Mouse (Mus musculus): Measurements from ENCODE around the gene Tor1aip2. TPM values are rescaled to one million over a fixed set of nuclear protein-coding genes. Genes with fewer than 3 reads are reported as not detected.
"Not testable (repeated sequence)": the region's sequence is repeated elsewhere in the genome, so short reads cannot be mapped to it uniquely, and the experiment has no call there.

Gene Tor1aip2
- polyA plus RNA-seq, 1 experiment from 2014 or later = 67.0 TPM

DNA sequence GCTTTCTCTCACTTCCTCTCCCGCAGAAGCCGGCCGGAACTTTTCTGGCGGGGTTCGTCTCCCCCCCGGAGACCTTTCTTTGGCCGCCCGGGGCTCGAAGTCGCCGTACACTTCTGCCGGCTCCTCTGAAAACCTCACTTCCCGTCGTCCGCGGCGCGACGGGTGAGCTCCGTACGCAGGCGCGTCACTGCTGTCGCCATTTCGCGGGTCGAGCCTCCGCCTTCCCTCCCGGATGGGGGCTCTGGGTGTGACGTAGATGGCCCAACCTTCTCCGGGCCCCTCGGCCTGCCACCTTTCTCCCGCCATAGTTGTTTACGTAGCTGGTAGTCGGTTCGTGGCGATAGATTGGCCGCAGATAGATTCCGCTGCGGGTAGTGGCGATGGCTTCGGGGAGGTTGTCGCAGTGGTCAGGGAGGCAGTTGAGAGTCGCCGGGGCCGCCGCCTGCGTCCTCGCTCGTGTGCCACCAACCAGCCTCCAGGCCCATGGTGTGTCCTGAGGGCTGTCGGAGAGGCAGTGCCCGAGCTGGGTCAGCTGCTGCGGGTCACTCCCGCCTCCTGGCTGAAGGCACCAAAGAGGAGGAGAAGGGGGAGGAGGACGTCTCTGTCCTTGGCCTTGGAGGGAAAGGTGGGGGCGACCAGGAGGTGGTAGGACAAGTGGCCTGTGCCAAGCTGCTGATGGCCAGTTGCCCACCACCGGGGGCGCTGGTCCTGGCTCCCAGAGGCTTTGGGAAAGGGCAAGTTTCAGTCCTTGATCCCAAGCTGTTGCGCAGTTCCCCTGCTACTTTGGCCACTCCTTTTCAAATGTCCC lies 931 bp downstream of the Tor1aip2 start, which contains the start of gene Tor1aip1:
TSS of gene Tor1aip1 (minus strand) at position 551 of the 808 bp plus-strand sequence.
- DNase-seq (ENCODE audit: low spot score) = peak; percentile 97
- H3K4me2 ChIP-seq (replicated peaks; ENCODE audit: low read depth) = peak within 1 kb of the TSS; percentile 63
- H3K9me3 ChIP-seq (ENCODE audit: control insufficient read depth, low read length) = no peaks in the 10 kb centered on the region
- no peaks in the 10 kb centered on the region for H3K27me3 ChIP-seq (ENCODE audit: control insufficient read depth, insufficient read depth, low read length)
- H3K9ac ChIP-seq (ENCODE audit: low read length) = peak within 1 kb of the TSS; percentile 94
- peak; percentile 94 for ATAC-seq (ENCODE audit: low FRiP score, low TSS enrichment)
- H3K36me3 ChIP-seq (ENCODE audit: control insufficient read depth, insufficient read depth, low read length) = peaks cover 7% of the 10 kb centered on the region
- H3K27ac ChIP-seq (replicated peaks) = peak within 1 kb of the TSS; percentile 100
- peak within 1 kb of the TSS; percentile 82 for H3K4me3 ChIP-seq (ENCODE audit: low read depth, low read length)
- H3K4me1 ChIP-seq (replicated peaks; ENCODE audit: control insufficient read depth, insufficient read depth) = peaks cover 3% of the 10 kb centered on the region; the same call in 1 of the 2 replicates
- WGBS = under 1% methylated on average over 58 of the region's 59 CpGs
- TF ChIP-seq EP300 (optimal IDR thresholded peaks at IDR 0.05) (peak; percentile 75), CTCF (IDR thresholded peaks at IDR 0.05; ENCODE audit: low read depth) (peak; percentile 85)

DNA sequence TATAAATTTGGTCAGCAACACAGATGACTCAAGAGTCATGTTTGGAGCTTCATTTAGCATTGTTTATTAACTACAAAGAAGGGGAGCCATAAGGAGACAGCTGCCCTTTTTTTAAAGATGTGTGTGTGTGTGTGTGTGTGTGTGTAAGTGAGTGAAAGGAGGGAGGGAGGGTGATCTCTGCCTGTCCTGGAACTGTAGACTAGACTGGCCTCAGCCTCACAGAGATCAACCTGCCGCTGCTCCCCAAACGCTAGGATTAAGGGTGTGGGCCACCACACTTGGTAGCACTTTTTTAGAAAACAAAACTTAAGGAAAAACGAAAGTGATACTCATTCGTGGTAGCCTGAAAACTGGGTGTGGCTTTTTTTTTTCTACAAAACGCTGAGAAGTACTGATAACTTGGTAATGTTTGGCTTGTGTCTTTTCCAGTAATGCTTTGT lies 2.0 kb downstream of the Tor1aip2 start:
- peak; percentile 39 for DNase-seq (ENCODE audit: low spot score)
- peak overlapping the region; percentile 79 for H3K27ac ChIP-seq (replicated peaks)
- 0 out of 2 replicates have a peak, but pooled peaks cover 3% of the 10 kb centered on the region for H3K36me3 ChIP-seq (ENCODE audit: control insufficient read depth, insufficient read depth, low read length)
- peak overlapping the region; percentile 63 for H3K4me2 ChIP-seq (replicated peaks; ENCODE audit: low read depth)
- no peaks in the 10 kb centered on the region for H3K27me3 ChIP-seq (ENCODE audit: control insufficient read depth, insufficient read depth, low read length)
- ATAC-seq (ENCODE audit: low FRiP score, low TSS enrichment) = no peak
- peak overlapping the region; percentile 41 for H3K9ac ChIP-seq (ENCODE audit: low read length)
- TF ChIP-seq EP300 (optimal IDR thresholded peaks at IDR 0.05) (no peak), CTCF (IDR thresholded peaks at IDR 0.05; ENCODE audit: low read depth) (no peak)
- H3K4me1 ChIP-seq (replicated peaks; ENCODE audit: control insufficient read depth, insufficient read depth) = peaks cover 3% of the 10 kb centered on the region; the same call in 1 of the 2 replicates
- H3K4me3 ChIP-seq (ENCODE audit: low read depth, low read length) = peak overlapping the region; percentile 82; the same call in 1 of the 2 replicates
- H3K9me3 ChIP-seq (ENCODE audit: control insufficient read depth, low read length) = no peaks in the 10 kb centered on the region
- WGBS = 9% methylated on average over 5 of the region's 5 CpGs

DNA sequence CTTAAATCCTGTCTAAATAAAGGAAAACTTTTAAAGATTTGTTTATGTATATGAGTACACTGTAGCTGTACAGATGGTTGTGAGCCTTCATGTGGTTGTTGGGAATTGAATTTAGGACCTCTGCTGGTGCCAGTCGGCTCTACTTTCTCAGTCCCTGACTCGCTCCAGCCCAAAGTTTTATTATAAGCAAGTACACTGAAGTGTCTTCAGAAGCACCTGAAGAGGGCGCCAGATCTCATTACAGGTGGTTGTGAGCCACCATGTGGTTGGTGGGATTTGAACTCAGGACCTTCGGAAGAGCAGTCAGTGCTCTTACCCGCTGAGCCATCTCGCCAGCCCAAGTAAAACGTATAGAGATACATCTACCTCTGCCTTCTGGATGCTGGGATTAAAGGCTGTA lies 4.8 kb downstream of the Tor1aip2 start:
- H3K9ac ChIP-seq (ENCODE audit: low read length); H3K4me2 ChIP-seq (replicated peaks; ENCODE audit: low read depth); H3K4me3 ChIP-seq (ENCODE audit: low read depth, low read length); DNase-seq (ENCODE audit: low spot score); H3K36me3 ChIP-seq (ENCODE audit: control insufficient read depth, insufficient read depth, low read length); H3K27me3 ChIP-seq (ENCODE audit: control insufficient read depth, insufficient read depth, low read length); ATAC-seq (ENCODE audit: low FRiP score, low TSS enrichment); H3K4me1 ChIP-seq (replicated peaks; ENCODE audit: control insufficient read depth, insufficient read depth); H3K9me3 ChIP-seq (ENCODE audit: control insufficient read depth, low read length): not testable (repeated sequence)
- H3K27ac ChIP-seq (replicated peaks) = peak overlapping the region; percentile 58; the same call in 1 of the 2 replicates
- WGBS = 67% methylated on average over 7 of the region's 7 CpGs
- peak; percentile 48 for TF ChIP-seq CTCF (IDR thresholded peaks at IDR 0.05; ENCODE audit: low read depth)

DNA sequence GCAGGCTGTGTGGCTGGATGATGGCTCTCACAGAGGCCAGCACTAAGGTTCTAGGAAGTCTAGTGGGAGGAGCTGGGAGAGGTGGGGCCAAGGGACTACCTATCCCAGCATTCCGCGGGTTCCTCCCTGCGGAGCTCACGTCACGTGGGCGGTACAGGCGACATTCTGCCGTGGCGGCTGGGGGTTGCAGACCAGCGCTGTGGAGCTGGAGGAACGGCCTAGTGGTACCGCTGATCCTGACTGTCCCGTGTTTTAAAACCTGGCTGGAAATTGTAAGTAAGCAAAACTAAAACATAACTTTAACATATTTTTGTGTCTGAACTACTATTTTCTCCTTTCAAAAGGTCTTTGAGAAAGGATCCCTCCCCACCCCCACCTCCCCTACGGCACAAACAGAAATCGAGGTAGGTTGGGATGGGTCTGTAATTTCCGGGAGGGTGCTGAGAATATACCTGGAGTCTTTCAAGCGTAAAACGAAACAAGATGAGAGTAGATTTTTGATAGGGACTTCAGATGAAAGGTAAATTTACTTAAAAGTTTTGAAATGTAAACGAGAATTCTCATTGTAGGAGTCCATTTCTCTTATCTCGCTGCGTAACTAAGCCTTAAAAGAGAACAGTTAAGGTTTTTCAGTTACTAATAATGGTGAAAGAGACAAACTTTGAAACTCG lies 5.7 kb downstream of the Tor1aip2 start:
- Histone ChIP-seq H3K36me3 (ENCODE audit: control insufficient read depth, insufficient read depth, low read length) (0 out of 2 replicates have a peak, but pooled peaks cover 3% of the 10 kb centered on the region), H3K4me1 (replicated peaks; ENCODE audit: control insufficient read depth, insufficient read depth) (no peaks in the 10 kb centered on the region; the same call in 1 of the 2 replicates), H3K27me3 (ENCODE audit: control insufficient read depth, insufficient read depth, low read length) (no peaks in the 10 kb centered on the region), H3K4me2 (replicated peaks; ENCODE audit: low read depth) (peak overlapping the region; percentile 58), H3K9ac (ENCODE audit: low read length) (peak overlapping the region; percentile 31), H3K9me3 (ENCODE audit: control insufficient read depth, low read length) (no peaks in the 10 kb centered on the region), H3K4me3 (ENCODE audit: low read depth, low read length) (peak overlapping the region; percentile 46), H3K27ac (replicated peaks) (peak overlapping the region; percentile 58)
- ATAC-seq (ENCODE audit: low FRiP score, low TSS enrichment) (peak; percentile 80), DNase-seq (ENCODE audit: low spot score) (peak; percentile 96)
- no peak for TF ChIP-seq EP300 (optimal IDR thresholded peaks at IDR 0.05)
- peak; percentile 10; the same call in 1 of the 2 replicates for TF ChIP-seq CTCF (IDR thresholded peaks at IDR 0.05; ENCODE audit: low read depth)
- under 1% methylated on average over 22 of the region's 22 CpGs for WGBS

DNA sequence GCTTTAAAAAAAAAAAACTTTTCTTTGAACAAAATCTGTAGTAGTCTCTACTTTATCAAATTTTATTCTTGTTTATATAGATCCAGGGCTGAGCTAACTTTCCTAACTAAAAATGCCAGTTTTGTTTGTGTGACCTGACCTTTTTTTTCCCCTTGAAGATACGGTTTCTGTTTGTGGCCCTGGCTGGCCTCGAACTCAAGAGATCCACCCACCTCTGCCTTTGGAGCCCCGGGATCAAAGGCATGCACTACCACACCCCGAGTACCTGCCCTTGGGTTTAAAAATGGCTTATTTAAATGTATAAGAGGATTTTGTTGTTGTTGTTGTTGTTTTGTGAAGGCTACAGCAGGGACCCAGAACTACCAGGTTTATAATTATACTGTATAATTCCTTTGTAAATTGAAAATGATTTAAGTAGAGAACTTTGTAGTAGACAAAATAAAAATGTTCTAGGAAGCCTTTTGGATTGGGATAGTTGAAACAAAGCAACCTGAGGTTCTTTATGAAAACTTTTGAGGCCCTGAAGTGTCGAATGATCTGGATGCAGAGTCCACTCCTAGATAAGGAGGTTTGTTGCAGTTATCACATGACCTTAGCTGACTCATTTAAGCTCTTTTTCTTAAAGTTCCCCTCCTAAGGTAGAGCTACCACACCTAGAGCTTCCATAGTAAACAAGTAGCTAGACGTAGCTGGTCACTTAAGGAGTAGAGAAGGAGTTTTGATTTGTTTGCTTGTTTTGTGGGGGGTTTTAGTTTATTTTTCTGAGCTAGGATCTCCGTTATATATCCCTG lies 6.4 kb downstream of the Tor1aip2 start:
- Histone ChIP-seq H3K4me1 (replicated peaks; ENCODE audit: control insufficient read depth, insufficient read depth) (no peaks in the 10 kb centered on the region; the same call in 1 of the 2 replicates), H3K9ac (ENCODE audit: low read length) (peak overlapping the region; percentile 36; the same call in 1 of the 2 replicates), H3K4me2 (replicated peaks; ENCODE audit: low read depth) (peak overlapping the region; percentile 58), H3K4me3 (ENCODE audit: low read depth, low read length) (peak overlapping the region; percentile 46), H3K36me3 (ENCODE audit: control insufficient read depth, insufficient read depth, low read length) (0 out of 2 replicates have a peak, but pooled peaks cover 3% of the 10 kb centered on the region), H3K27me3 (ENCODE audit: control insufficient read depth, insufficient read depth, low read length) (no peaks in the 10 kb centered on the region), H3K27ac (replicated peaks) (0 out of 2 replicates have a peak overlapping the region, but pooled peaks have one; percentile 61), H3K9me3 (ENCODE audit: control insufficient read depth, low read length) (no peaks in the 10 kb centered on the region)
- ATAC-seq (ENCODE audit: low FRiP score, low TSS enrichment) (peak; percentile 61), DNase-seq (ENCODE audit: low spot score) (no peak)
- WGBS = 15% methylated on average over 7 of the region's 7 CpGs
- TF ChIP-seq EP300 (optimal IDR thresholded peaks at IDR 0.05) = no peak
- no peak for TF ChIP-seq CTCF (IDR thresholded peaks at IDR 0.05; ENCODE audit: low read depth)

Data from stomach, postnatal 0 days (tissue).